Mouse (Mus musculus) heart, embryonic 16.5 days (tissue): ENCODE measurements around the gene Ank. TPM values are rescaled to one million over a fixed set of nuclear protein-coding genes. Genes with fewer than 3 reads are reported as not detected.

ENCODE experiments used
- ATAC-seq: fragments of 200-750 bp; cut with Nextera tagmentation; replicated peaks from 2 replicates; pipeline ENCODE4 v1.8.0; 2017; ENCODE audit warnings: moderate number of reproducible peaks; ENCODE audit not compliant: insufficient read depth, low FRiP score; ENCODE audit errors: extremely low read depth
- H3K27ac ChIP-seq: fragments of 300-500 bp; sonication (generic); 2 replicates; pipeline ENCODE4 v1.5.1; 2014; ENCODE audit warnings: mild to moderate bottlenecking, low read length, control low read depth, moderate library complexity
- H3K27me3 ChIP-seq: fragments of 300-500 bp; sonication (generic); 2 replicates; pipeline ENCODE4 v1.6.1; 2014; ENCODE audit warnings: low read length, mixed read lengths; ENCODE audit not compliant: control insufficient read depth, insufficient read depth
- H3K36me3 ChIP-seq: fragments of 300-500 bp; sonication (generic); 2 replicates; pipeline ENCODE4 v1.6.1; 2014; ENCODE audit not compliant: control insufficient read depth, insufficient read depth
- H3K4me1 ChIP-seq: fragments of 300-500 bp; sonication (generic); 2 replicates; pipeline ENCODE4 v1.6.1; 2014; ENCODE audit warnings: low read length, mixed read lengths; ENCODE audit not compliant: control insufficient read depth, insufficient read depth
- H3K4me2 ChIP-seq: fragments of 300-500 bp; sonication (generic); 2 replicates; pipeline ENCODE4 v1.6.1; 2014; ENCODE audit warnings: low read depth, mild to moderate bottlenecking, control low read depth, low read length
- H3K4me3 ChIP-seq: fragments of 300-500 bp; sonication (generic); 2 replicates; pipeline ENCODE4 v1.5.1; 2014; ENCODE audit warnings: mild to moderate bottlenecking, control low read depth, low read length
- H3K9ac ChIP-seq: fragments of 300-500 bp; sonication (generic); 2 replicates; pipeline ENCODE4 v1.6.1; 2014; ENCODE audit warnings: low read length, control low read depth
- H3K9me3 ChIP-seq: fragments of 300-500 bp; sonication (generic); replicated peaks from 2 replicates; pipeline ENCODE4 v1.6.1; 2016; ENCODE audit warnings: low read length; ENCODE audit not compliant: control insufficient read depth
- WGBS: fragments of 180-500 bp; shearing (Covaris S2); extraction: QIAGEN DNeasy Blood & Tissue Kit; methylation state at CpG from one replicate; pipeline ENCODE4 v1.1.7; 2014; 5-methylcytosine and 5-hydroxymethylcytosine counted together
- polyA plus RNA-seq: library from polyadenylated mRNA; unstranded; fragments of >200 nt; fragmentation: Nextera tagmentation; extraction: Ambion mirVana; gene quantifications from 2 replicates; pipeline ENCODE4 v1.2.1, GENCODE M21; 2015

Gene Ank
- polyA plus RNA-seq, 1 experiment from 2014 or later: 11.0 TPM

DNA sequence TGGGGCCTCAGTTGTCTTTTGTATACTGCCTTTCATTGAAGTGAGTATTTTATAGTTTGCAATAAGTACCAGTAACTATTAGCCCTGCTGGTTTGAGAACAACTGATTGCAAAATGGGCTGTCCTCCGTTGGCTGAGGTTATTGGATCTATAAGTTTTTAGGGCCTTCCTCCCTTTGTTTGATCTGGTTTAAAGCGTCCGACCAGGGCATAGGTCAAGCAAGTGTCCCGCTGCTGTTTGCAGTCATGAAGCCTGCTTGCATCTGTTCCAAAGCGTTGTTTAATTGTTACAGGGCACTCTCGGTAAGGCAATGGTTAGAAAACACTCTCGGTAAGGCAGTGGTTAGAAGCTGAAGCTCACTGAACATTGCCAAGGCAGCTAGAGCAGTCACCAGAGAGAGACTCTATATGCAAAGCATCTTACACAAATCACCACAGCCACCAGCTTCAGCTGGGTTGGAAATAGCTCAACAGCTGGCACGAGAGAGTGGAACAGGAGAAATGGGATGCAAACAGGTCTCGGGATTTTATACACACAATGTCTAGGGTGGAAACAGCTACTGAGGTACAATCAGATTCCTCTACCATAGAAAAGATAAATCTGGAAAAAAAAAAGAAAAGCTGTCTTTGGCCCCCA is 84.0 kb downstream of the Ank start:
- 80% methylated on average over 9 of the region's 9 CpGs for WGBS
- Histone ChIP-seq H3K9ac (no peak overlapping the region; the same call in 1 of the 2 replicates), H3K4me3 (no peak overlapping the region), H3K27me3 (no peaks in the 10 kb centered on the region), H3K9me3 (no peaks in the 10 kb centered on the region), H3K36me3 (no peaks in the 10 kb centered on the region), H3K4me2 (no peak overlapping the region), H3K4me1 (peaks cover 29% of the 10 kb centered on the region), H3K27ac (no peak overlapping the region)
- ATAC-seq: no peak

DNA sequence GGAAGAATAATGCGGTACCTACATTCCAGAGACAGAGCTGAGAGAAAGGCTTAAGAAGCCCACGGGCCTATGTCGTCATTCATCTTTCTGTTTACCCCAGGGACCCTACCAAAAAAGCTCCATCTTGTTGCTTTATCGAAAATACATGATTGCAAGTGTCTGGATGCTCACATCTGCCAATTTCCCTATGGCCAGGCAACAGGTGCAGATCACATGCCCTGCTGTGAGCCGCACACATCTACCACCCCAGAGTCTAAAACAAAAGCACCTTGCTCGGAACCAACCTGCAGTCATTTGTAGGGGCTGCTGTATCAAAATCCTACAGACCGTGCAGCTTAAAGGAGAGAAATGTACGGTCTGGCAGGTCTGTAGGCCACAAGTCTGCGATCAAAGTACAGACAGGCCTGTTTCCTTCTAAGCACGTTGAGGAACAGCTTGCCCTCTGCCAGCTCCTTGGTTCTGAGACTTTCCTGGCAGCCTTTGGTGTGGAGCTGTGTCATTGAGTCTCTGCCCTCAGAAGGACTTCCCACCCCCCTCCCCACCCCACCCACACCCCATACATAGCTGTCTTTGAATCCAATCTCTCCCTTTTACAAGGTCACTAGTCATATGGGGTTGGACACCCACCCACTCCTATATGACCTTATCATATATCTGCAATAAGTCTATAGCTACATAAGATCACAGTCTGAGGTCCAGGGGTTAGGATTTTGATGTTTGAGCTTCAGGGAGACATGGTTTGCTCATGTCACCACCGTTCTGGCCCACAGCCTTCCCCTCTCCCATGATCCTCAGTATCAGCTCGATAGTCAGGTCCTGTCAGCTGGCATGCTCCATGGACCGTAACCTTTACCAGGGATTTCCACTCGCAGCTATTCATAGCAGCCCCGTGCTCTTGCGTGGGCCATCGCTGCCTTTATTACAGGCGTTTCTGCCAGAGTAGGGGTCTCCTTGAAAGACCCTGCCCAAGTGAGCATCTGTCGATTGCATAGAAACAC is 84.9 kb downstream of the Ank start:
- no peak for ATAC-seq
- H3K4me1 ChIP-seq: peaks cover 29% of the 10 kb centered on the region
- 72% methylated on average over 19 of the region's 19 CpGs for WGBS

GRCm38 (mm10) chr15:27552129-27552700 is 85.7 kb downstream of the Ank start:
- 65% methylated on average over 10 of the region's 10 CpGs for WGBS

More for the DNA sequence above, 84.9 kb downstream of the Ank start:
- Histone ChIP-seq H3K4me3 (no peak overlapping the region), H3K27me3 (no peaks in the 10 kb centered on the region), H3K9ac (peak overlapping the region; percentile 29; the same call in 1 of the 2 replicates), H3K36me3 (no peaks in the 10 kb centered on the region), H3K4me2 (no peak overlapping the region), H3K9me3 (no peaks in the 10 kb centered on the region), H3K27ac (no peak overlapping the region)

DNA sequence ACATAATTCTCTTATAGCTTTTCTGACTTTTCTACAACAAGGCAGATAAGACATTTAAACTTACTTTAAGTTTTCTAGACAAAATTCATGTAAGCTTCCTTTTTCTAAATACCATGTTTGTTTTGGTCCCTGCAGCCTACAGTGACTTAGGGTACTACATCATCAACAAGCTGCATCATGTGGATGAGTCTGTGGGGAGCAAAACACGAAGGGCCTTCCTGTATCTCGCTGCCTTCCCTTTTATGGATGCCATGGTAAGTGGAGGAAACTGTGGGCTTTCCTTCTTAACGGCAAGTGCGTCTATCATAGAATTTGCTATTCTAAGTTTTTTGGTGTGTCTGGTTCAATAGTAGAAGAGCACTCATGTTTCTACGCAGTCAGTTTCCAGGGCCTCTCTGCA is 87.1 kb downstream of the Ank start:
- 75% methylated on average over 5 of the region's 5 CpGs for WGBS
- peaks cover 25% of the 10 kb centered on the region for H3K4me1 ChIP-seq

More at GRCm38 (mm10) chr15:27552129-27552700, 85.7 kb downstream of the Ank start:
- no peak overlapping the region for H3K27ac ChIP-seq
- no peak overlapping the region for H3K4me2 ChIP-seq
- no peak overlapping the region for H3K4me3 ChIP-seq
- ATAC-seq: no peak
- no peaks in the 10 kb centered on the region for H3K36me3 ChIP-seq
- peak overlapping the region; percentile 29; the same call in 1 of the 2 replicates for H3K9ac ChIP-seq
- no peaks in the 10 kb centered on the region for H3K27me3 ChIP-seq
- no peaks in the 10 kb centered on the region for H3K9me3 ChIP-seq
- H3K4me1 ChIP-seq: peaks cover 29% of the 10 kb centered on the region

DNA sequence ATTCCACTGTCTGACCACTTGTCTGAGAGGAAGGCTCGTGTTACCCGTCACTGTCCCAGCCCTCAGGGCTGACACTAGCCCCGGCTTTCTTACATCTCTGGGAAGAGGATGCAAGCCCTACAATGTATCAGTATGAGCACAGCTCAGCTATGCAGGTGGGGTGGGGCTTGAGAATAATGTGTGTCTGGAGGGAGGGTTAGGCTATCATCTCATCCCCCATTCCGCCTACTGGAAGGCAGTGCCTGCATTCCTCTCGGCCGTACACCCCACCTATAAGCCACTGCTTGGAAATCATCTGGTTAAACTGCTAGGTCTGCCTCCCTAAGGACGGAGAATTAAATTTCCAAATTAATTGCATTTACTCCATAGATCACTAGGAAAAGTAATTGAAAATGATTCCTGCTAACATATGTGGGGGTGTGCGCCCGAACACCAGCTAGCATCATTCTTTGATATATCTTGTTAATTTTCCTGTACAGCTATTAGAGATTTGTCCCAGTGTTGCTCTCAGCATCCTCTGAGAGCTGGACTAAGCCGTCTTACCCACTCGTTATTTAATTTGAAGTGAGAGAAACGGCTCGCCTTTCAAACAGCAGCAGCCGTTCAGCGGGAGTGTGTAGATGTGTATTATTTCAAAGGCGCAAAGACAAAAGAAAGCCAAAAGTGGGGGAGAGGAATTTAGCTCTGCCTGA is 92.1 kb downstream of the Ank start:
- ATAC-seq: no peak

More for the DNA sequence above, 87.1 kb downstream of the Ank start:
- Histone ChIP-seq H3K36me3 (no peaks in the 10 kb centered on the region), H3K27ac (no peak overlapping the region), H3K4me2 (no peak overlapping the region), H3K27me3 (no peaks in the 10 kb centered on the region), H3K9ac (no peak overlapping the region), H3K4me3 (no peak overlapping the region), H3K9me3 (no peaks in the 10 kb centered on the region)
- ATAC-seq: no peak

GRCm38 (mm10) chr15:27560315-27560714 is 93.8 kb downstream of the Ank start:
- H3K36me3 ChIP-seq: no peaks in the 10 kb centered on the region
- no peak overlapping the region for H3K4me3 ChIP-seq
- ATAC-seq: no peak
- H3K9me3 ChIP-seq: no peaks in the 10 kb centered on the region
- H3K4me1 ChIP-seq: peaks cover 4% of the 10 kb centered on the region; the same call in 1 of the 2 replicates
- 76% methylated on average over 11 of the region's 11 CpGs for WGBS
- H3K27ac ChIP-seq: no peak overlapping the region
- H3K27me3 ChIP-seq: no peaks in the 10 kb centered on the region
- no peak overlapping the region for H3K9ac ChIP-seq
- no peak overlapping the region for H3K4me2 ChIP-seq

More for the DNA sequence above, 92.1 kb downstream of the Ank start:
- Histone ChIP-seq H3K36me3 (no peaks in the 10 kb centered on the region), H3K4me2 (no peak overlapping the region), H3K27me3 (no peaks in the 10 kb centered on the region), H3K9ac (no peak overlapping the region), H3K27ac (no peak overlapping the region), H3K4me3 (no peak overlapping the region), H3K9me3 (no peaks in the 10 kb centered on the region), H3K4me1 (peaks cover 4% of the 10 kb centered on the region; the same call in 1 of the 2 replicates)
- WGBS: 64% methylated on average over 16 of the region's 16 CpGs

DNA sequence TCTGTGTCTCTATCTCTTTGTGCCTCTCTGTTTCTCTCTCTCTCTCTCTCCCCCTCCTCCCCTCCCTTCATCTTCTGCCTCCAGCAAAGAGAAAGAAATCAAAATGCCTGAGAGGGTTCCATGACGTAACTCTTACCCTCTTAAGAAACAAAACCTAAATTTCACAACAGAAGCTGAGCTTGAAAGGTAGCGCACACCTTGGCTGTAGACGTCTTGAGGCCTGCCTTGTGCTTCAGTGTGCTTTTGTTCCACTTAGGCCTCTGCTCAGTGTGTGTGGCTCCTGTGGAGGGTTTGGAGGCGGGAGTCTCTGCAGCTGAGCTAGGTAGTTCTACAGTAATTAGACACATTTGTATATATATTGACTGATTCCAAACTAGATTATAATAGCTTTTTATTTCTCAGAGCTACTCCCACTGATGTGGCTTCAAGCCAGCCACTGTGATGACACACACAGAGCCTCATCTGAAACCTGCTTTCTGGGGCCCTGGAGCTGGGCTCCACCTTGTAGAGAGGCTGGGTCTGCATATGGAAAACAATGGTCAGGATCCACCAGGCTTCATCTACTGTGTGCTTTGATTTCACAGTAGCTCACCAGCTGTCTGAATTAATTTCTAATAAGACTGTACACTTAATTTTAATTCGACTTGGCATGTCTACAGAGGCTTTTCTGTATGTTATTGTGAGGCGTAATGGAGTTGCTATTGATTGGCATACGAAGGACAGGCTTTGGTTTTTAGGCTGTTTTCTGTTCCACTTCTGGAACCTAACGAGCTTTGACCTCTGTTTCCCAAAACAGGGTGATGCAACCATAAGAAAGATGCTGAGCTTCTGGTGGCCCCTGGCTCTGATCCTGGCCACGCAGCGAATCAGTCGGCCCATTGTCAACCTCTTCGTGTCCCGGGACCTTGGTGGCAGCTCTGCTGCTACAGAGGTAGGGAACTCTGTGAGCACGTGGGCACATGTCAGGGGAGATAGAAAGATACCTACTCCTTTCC is 97.9 kb downstream of the Ank start:
- H3K27me3 ChIP-seq: no peaks in the 10 kb centered on the region
- no peaks in the 10 kb centered on the region for H3K9me3 ChIP-seq
- no peak overlapping the region for H3K4me2 ChIP-seq
- H3K27ac ChIP-seq: no peak overlapping the region
- no peaks in the 10 kb centered on the region for H3K4me1 ChIP-seq
- no peak for ATAC-seq
- H3K4me3 ChIP-seq: no peak overlapping the region
- 89% methylated on average over 14 of the region's 14 CpGs for WGBS
- H3K36me3 ChIP-seq: 0 out of 2 replicates have a peak, but pooled peaks cover 3% of the 10 kb centered on the region
- no peak overlapping the region for H3K9ac ChIP-seq
